Mouse (Mus musculus) cerebellum, adult 9-11 months (tissue): ENCODE data around the gene 9130230L23Rik.

Source experiments
- DNase-seq: peaks from one replicate; pipeline ENCODE4 v3.0.0; 2022

The 9130230L23Rik gene

DNA sequence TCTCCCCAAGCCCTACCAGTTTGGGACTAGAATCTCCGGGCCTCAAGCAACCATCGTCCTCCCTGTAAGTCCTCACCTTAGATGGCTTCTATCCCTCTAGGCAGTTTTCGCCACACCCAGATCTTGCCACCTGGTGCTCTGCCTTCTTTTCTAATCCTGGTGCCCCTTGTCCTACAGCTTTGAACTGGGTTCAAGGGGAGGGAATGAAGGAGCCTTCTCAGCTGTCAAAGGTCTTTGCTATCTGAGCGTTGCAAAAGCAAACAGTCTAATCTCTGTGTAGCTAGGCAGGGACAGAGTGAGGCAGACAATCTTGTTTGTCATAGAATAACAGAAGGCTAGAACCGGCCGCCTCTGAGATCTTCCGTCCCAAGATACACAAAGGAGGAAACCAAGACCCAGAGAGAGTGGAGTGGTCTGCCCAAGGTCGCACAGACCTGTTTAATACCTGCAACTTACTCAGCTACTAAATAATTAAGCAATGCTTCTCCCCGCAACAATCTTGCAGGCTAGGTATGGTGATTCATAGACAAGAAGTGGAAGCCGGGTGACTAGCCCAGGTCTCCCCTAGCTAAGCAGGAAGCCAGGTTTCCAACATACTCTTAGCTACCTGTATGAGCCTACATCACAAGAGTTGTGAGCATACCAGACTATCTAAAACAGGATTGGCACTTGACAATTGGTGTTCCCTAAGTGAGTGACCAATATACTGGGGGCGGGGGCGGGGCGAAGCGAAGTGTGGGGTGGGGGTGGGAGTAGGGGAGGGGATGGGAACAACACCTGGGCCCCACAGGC lies at the start of gene 9130230L23Rik:
Gene 9130230L23Rik, minus strand, starts transcription at position 152 of the 792 bp plus-strand sequence.
- DNase-seq, result no peak

DNA sequence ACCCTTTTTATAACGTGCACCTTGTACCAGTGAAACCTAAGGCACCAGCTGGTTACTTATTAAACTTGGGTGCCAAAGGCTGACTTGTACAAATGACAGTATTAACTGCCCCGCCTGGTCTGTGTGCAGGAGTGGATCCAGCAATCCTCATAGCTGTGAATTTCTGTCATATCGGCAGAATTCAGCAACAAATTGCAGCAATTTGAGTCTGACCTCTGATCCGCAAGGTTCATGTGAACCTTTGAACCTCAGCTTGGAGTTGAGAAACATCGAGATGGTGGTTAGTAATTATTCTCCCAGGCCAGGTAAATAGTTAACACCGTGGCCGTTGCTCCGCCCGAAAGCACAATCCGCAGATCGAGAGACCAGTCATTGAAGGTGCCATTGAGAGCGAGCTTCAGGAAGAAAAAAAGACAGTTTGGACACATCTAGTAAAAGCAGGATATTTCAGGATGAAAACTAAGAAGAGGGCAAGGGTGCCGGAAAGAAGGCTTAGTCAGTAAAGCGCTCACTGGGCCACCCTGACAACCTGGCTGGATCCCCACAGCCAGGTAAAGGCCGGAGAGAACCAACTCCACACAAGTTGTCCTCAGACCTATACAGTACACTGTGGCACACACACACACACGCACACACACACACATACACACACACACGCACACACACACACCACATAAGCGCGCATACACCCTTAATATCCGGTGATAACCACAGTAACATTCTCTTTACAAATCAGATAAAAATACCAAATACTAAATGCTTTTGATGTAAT lies 48.9 kb upstream of the 9130230L23Rik start:
- DNase-seq, result no peak

DNA sequence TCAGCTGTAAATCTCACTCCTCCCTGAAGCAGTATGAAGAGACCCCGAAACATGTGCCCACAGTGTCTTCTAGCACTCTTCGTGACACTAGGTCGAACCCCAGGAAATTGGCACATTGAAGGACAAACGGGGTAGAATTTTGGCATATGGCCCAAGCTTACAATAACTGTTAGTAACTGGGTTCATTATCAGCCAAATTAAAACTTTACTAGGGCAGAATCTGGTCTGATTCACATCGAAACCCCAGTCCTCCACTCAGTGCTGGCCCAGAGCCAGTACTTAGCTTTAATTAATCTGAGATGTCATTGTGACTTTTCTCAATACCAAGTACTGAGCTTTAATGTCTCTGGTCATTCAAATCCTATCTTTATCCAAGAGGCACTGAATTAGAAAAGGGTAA lies 46.8 kb upstream of the 9130230L23Rik start:
- DNase-seq, result no peak

DNA sequence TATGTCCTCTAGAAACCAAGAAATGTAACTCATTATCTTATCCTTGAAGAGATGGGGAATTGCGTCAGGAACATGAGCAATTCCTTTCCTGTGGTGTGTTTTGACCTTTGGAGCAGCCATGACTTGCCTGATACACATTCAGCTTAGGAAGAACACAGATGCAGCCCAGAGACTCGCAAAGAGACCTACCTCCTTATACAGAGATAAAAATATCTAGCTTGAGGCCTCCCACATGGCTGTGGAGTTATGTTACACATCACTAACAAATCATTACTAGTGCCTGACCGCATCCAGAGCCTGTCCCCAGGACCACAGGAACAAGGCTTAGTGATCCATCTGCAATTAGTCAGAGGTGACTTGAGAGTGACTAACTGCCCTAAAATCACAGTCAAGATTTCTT lies 42.3 kb upstream of the 9130230L23Rik start:
- DNase-seq, result no peak

DNA sequence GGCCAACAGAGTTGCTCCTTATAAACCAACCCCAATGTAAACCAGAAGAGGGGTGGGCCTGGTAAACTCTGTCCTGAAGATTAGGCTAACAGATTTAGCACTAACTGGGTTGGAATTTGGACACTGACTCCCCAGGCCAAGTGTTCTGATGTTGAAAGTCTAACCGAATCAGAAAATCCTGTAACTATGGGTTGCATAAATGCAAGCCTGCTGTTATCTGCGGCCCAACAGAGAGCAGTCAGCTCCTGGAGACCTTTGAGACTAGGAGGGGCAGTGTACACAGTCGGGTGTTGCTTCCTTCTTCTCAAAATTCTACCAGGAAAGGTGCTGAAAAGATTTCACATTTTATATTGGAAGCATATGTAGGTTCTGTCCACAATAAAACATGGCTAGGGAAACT lies 39.8 kb upstream of the 9130230L23Rik start:
- DNase-seq, result no peak

DNA sequence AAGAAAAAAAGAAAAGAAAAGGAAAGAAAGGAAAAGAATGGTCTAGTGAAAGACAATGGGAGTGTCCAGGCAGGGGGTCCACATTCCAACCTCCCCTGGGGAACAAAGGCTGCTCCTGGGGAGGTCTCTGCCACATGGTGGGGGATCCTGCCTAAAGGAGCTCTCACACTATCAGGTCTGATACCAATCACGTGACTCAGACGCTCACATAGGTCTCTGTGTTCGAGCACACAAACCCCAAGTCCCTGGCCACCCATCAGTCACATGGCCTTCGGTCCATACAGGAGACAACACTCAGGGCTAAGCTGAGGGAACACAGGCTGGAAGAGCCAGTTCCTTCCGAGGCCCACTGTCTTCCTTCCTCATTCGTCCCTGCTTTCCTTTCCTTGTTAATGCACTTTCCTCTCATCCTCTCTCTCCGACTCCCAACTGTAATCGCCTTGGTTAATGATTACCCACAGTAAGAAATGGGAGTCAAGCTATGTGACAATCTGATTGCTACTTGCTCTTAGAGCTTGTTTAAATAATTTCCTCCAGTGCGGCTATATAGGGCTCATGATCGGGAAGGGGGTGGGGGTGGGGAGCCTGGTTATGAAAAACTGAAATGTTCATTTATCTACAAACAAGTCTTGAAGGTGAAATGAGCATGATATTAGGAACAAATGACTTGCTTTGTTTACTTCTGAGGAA lies 38.7 kb upstream of the 9130230L23Rik start:
- no peak for DNase-seq

DNA sequence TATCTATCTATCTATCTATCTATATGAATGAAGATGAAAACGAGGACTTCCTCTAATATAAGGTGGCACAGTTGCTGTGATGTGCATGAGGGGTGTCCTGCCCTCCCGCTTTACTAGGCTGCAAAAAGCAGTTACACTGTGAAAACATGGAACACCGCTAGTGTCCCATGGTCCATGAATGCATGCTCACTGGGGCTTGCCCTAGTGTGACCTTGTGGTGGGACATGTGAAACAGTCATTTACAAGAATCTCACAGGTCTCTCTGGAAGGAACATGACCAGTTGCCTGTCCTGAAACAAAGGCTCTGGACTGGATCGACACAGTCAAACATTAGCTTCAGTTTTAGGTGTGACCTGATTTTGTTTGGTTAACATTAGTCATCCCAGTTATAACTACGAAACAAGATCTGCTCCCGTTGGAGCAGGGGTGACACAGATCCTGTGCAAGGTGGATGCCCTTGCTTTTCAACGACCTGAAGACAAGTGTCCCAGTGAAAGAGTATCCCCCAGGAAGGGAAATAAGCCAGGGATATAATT lies 36.7 kb upstream of the 9130230L23Rik start:
- no peak for DNase-seq

DNA sequence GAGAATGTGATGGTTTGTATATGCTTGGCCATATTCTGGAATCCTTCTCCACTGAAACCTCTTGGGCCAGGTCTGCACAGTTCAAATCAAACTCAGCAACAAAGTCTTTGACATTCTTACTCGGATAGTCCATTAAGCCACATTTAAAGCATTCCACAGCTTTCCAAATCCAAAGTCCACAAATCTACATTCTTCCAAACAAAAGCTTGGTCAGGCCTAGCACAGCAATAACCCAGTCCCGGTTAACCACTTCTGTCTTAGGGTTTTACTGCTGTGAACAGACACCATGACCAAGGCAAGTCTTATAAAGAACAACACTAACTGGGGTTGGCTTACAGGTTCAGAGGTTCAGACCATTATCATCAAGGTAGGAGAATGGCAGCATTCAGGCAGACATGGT lies 35.7 kb upstream of the 9130230L23Rik start:
- DNase-seq, result no peak

DNA sequence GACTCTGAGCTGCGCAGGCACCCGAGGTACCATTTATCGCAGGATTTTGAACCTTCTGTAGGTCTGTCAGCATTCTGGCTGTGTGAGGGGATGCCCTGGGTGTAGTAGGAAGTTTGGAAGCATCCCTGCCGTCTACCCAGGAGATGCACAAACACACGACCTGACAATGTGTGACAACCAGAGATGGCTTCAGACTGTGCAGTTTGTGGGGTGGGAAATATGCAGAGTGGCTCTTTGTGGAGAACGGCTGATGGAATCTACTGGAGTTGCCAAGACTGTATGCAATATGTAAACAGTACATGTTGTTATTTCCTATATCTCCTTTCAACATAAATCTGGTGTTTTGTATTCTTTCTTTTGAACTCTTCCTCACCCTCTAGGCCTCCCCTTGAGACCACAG lies 33.0 kb upstream of the 9130230L23Rik start:
- no peak for DNase-seq

DNA sequence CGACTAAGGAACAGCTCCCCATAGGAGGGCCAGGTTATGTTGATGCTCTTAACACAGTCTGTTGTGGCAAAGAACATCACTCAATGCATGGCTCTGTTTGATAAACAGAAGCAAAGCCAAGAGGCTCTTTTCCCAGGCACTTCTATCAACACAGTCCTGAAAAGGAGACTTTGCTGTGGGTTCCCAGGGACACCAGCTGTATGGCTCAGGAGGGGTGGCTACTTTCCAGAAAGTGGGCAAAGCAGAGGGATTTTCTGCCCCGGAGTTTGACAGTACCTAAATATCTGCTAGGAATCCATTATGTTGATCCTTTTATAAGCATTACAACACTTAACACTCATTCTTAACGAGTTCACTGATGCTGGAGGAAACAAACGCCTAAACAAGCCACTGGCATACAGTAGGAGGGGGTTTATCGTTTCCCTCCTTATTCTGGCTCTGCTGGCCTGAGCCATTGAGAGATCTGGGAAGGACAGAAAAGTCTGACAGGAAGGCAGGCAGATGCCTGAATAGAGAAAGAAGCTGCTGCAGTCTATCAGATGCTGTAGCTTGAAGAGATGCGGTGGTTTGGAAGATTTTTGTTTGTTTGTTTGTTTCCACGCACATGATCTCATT lies 32.5 kb upstream of the 9130230L23Rik start:
- DNase-seq, result no peak

DNA sequence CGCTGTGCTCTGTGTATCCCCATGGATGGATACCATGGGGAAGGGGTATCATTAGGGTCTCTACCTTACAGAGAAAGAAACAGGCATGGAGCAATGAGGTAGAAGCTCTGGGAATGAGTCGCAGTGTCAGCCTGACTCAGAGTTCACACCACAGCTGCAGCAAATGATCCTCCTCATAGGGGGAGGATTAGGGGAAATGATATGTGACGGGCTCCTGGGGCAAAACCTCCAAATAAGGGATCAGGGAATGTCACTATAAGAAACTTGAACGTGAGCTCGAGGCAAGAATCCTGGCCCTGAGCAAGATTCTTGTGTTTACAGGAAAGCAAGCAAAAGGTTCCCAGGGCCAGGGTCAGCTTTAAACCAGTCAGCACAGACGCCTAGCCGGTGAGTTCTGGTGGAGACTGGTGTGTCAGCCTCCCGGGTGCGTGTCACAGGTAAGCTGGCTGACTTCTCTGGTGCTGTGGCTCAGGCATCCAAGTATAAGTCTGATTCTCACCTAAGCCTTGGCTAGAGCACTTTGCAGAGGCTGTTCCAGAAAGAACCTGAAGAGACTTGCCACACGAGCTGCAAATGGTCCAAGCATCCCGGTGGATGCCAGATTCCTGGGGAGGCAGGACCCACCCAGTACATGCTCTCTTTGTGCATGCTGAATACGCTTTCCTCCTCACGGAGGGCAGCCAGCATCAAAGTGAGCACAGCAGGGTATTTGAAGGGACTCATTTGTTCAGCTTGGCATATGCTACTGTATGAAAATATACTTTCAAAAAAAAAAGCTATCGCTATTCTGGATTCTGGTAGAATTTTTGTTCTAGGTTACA lies 30.5 kb upstream of the 9130230L23Rik start:
- DNase-seq, result no peak

DNA sequence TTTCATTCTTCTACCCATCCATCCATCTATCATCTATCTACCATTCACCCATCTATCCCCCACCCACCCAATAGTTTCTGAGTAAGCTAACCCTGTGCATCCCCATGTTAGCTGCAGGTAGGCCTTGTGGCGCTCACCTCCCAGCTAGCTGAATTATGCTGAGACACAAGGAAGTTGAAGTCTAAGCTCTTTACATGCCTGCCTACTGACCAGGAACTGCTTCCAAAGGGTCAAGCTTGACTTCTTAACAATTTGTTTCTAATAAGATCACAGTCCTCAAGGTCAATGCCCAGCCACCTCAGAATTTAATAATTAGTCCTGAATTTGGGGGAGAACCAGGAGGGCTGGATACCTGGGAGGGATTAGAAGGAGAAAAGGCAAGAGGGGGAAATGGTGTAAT lies 28.7 kb upstream of the 9130230L23Rik start:
- DNase-seq, result no peak

DNA sequence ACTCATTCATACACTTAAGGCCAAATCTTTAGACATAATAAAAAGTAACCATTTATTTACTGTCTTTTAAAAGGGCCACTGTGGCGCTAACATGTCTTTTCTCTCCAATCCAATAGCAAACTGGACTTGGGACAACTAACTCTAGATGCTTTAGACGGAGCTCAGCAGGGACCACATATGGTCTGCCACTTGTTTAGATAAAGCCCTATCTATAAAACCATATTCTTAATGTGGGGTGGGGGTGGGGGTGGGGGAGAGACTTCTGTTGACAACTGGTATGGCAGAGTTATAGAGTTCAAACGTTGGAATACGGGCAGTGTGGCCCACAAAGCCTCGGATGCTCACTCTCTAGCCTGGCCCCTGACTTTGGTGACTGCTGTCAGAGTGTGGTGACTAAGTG lies 27.6 kb upstream of the 9130230L23Rik start:
- DNase-seq, result no peak

DNA sequence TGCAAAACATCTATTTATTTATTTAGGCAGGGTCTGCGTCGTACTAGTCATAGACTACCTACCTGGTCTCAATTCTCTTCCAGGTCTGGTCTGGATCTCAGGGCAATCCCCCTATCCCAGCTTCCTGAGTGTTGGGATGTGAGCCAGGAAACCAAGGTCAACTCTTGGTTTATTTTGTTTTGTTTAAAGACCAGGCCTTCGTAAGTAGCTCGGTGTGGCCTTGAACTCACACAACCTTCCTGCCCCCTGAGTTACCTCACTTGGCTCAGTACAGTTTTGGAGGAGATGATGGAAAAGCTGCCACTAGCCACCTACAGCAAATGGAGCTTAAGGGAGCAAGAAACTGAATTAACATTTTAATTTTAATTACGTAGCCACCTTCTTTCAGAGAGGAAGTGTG lies 24.1 kb upstream of the 9130230L23Rik start:
- DNase-seq, result no peak

DNA sequence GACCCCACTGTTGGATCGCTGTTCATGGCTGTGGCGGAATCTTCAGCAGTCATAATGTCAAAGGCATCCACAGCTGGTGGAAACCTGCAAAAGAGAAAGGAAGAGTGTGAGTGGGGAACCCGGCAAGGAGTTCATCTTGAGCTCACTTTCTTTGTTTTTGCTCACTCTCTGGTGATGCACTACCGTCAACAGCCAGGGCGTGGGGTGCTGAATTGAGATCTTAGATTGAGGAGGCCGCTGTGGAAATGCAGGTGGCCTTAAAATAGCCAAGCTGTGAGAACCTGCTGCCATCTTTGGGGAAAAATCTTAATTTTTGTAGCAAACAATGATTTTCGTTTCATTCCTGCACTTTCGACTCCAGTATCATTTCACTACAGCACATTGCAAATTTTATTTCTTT lies 23.1 kb upstream of the 9130230L23Rik start:
- no peak for DNase-seq

DNA sequence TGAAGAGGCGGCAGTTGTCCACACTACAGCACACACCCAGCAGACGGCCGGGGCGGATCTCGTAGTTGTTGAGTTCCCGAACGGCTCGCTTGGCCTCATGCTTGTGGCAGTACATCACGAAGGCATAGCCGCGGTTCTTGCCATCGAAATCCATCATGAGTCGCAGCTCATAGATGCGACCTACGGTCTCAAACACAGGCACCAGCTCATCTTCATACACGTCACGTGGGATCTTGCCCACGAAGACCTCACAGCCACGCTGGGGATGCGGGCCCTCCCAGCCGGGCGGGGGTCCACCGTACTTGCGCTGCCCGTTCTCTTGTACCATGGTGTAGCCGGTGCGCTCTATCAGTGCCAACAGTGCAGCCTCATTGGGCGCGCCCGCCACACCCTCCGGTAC lies 22.7 kb upstream of the 9130230L23Rik start:
- DNase-seq, result no peak

DNA sequence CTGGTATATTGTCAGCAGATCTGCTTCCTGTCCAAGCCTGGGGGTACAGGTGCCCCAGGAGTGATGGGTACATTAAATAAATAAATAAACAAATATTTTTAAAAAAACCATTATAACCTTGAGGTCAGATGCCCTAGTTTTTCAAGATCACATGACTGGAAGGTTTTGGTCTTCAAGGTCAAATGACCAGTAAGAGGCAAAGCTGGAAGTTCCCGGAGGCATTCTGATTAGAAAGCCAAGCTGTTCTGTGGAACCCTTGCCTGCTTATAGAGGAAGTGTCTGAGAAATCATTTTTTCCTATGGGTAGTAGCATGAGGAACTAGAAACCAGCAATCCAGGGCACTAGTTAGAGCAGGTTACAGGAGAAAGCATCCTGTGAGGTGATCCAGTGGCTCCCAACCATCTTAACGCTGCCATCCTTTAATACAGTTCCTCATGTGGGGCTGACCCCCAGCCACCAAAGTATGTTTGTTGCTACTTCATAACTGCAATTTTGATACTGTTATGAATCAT lies 11.4 kb upstream of the 9130230L23Rik start:
- no peak for DNase-seq

DNA sequence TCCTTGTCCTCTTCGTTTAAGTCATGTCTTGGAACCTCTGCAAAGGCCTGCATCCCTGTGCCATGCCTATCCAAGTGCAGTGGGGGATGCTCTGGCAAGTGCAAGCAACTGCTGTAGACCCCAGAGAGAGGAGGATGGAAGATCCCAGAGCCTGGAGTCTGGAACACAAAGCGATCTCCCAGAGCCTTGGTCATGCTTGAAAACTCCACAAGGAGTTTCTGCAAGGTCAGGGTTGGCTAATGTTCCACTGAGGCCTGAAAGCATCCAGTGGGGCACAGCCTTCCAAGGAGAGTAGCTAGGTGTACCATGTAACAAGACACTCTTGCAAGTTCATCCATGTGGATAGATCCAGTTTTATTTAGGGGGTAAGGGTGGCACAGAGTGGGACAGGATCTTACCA lies 10.4 kb upstream of the 9130230L23Rik start:
- DNase-seq, result no peak

DNA sequence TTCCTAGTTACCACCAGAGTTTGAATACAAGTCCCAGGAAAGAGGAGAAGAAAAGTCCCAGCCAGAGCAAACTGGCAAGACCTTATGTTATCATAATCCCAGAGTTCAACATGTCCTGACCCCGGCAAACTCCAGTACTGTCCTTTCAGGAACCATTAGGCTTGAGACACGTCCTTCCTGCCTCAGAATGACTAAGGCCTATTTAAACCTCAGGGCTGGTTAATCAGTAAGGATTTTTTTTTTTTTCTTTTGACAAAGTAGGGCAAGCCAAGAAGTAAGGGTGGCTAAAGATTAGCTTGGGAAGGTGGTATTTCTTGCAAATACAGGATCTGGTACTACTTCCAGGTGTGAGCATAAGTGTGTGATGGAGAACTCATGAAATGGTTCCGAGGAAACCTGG lies 9.9 kb upstream of the 9130230L23Rik start:
- DNase-seq, result no peak

DNA sequence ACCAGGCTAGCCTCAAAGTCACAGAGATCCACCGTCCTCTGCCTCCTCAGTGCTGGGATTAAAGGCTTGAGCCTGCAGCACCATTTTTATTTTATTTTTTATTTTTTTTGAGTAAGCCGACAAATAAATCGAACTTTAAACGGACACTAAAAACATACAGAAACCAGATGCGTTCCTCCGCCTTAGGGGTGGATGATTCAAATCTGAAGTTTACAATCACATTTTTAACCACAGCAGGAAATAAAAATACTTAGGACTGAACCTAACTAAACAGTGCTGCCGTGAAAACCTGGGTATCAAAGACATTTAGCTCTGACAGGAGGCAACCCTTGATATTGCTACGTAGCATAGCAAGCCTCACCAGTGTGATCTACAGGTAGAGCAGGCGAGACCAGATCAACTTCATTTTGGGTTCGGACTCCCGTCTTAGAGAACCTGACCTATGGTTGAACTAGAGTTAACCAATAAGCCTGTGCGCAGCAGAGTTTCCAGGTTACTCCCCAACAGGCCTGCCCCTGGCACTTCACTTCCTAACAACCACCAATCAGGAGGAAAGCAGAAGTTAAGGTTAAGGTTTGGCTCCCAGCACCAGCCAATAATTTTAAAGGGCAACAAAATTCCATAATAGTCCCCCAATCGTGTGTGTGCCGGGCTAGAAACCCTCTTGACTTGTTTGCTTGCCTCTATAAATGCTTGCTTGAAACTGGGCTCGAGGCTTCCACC lies 4.3 kb upstream of the 9130230L23Rik start:
- no peak for DNase-seq

DNA sequence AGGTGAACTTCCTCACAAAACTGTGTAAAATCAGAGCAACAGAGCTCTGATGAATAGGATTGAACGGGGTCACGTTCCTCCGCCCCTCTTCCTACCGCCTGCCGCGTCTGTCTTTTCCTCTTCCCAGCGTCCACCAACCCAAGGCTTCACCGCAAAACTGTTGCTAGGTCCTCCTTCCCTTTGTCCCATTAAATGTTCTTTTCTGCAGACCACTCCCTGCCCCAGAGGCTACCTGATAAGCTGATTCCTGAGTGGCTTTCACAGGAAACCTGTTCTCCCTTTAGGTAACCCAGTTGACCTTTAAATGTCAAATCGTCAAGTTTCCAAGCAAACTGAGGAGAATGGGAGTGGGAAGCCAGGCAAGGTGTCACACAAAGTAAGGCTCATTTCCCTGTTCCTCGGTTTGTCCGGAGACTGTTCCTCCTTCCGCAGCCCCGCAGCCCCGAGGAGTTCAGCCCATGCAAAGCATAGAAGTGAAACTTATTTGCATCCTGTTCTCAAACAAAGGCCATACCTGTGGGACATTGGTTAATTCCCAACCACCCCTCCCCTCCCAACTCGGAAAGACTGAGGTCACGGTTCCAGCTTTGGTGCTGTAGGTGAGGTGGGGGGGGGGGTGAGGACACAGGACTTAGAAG lies 1.1 kb upstream of the 9130230L23Rik start:
- no peak for DNase-seq
